Mouse (Mus musculus) cerebellum, adult 11-12 months (tissue): ENCODE results near the gene Rara.

ENCODE experiments used
- DNase-seq: peaks from one replicate; pipeline ENCODE4 v3.0.0; 2022

Rara gene

GRCm38 (mm10) chr11:99013856-99014255 is 86.2 kb downstream of the Rara start:
- DNase-seq: no peak

DNA sequence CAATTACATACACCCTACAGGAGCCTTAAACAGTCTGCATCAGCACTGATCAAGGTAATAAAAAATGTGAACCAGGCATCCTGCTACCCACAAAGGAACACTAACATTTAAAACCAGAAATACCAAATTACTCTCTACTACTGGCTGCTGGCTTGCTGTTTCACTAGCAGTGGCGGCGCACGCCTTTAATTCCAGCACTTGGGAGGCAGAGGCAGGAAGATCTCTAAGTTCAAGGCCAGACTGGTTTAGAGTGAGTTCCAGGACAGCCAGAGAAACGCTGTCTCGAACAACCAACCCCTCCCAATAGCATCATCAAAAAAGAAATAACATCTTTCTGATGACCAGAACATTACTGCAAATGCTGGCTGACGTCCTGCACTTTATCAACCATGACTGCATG is 92.2 kb downstream of the Rara start:
- DNase-seq: no peak

DNA sequence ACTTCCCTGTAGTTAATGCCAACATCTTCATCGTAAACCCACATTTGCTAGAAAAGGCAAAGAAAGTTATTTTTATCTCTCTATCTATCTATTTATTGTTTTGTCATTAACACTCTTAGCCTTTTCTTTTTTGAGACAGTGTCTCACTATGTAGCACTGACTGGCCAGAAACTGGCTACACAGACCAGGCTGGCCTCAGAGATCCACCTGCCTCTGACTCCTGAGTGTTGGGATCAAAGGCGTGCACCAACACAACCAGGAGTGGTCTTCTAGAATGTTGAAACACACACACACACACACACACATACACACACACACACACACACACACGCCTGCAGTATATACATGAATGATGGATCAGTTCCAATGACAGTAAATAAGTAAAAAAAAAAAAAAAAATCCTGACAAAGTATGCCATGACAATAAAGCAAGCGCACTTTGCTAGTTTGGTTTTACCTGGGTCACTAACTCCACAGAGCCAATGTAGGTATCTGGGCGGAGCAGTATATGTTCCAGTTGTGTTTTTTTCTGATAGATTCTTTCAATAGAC is 94.8 kb downstream of the Rara start:
- no peak for DNase-seq

DNA sequence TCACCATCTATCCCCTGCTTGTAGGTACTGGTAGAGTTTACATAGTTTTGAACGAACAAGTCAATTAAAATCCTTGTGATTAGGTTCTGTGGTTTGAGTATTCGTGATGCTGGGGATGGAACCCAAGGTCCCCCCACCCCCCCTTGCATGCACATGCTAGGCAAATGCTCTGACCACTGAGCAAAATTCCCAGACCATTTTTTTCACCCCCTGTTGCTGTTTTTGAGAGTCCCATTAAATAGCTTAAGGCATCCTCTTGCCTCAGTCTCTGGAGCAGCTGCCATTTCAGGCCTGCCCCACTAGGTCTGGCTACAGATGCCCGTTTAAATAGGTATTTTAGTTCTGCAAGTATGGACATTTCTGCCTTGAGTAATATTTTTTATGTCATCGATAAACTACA is 95.5 kb downstream of the Rara start:
- DNase-seq: no peak

DNA sequence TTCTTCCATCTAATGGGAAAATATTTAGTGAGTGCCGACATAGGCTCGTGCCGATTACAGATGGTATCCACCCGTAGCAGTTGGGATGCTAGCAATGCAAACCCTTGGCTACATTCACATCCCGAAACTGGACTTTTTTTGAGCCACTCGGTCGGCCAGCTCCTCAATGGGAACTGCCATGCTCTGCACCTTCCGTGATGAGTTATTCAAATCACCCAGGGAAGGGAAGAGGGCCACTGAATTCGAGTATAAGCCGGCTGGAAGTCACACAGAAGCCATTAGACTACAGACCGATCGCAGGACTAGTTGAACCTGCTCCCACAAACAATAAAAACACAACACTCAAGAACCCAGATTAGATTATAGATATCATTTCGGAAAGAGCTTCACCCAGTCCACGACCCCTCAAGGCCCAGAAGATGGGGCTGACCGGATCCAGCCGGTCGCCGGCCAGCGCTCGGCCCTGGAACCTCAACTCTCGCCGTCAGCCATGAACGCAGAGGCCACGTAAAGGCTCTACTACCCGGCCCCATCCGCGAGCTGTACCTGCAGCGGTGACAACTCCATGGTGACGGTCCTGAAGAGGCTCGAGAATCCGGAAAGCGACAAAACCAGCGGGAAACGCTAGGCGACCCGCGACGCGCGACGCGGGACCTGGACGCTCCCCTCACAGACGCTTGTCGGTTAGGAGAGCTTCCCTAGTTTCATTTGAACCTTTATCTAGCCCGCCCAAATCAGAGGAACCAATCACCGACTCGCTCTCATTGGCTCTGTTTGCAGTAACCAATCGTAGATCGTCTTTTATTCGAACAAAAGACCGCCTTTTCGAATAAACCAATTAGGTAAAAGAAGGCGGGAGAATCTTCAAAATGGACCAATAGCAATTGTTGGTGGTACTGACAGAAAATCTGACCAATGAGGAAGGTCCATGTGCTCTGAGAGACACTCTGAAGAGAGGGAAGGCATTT is 96.2 kb downstream of the Rara start, which contains the start of gene Top2a:
TSS of gene Top2a (minus strand) at position 690 of the 968 bp plus-strand sequence.
- DNase-seq: peak; percentile 91
